Mouse (Mus musculus) mesoderm, embryonic 11.5 days (tissue): ENCODE measurements at regions not wholly inside any gene's neighbourhood (a gene's known extent, or its start where the extent isn't known, plus 50 kb on each side); places are given as distances from the start of the nearest gene placed in this dataset.

Source experiments
- DNase-seq: peaks from one replicate; pipeline ENCODE4 v3.0.0-alpha.2; 2012; ENCODE audit warnings: low read depth, low spot score

DNA sequence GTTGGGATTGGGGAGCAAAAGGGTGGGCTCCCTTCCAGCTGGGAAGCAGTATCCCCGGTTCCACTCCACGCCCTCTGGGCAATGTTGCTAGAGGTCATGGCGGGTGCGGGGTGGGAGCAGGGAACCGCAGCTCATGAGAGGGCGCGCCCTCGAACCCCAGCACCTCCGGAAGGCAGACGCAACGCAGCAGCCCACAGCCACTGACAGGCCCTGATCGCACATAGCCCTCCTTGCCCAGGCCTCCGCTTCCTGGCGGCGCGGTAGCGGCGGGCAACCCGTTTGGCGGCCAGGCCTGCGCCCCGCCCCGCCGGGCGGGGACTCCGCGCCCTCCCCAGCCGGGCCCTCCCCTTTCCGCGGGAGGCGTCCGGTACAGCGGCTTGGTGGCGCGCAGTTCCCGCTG lies 464.4 kb upstream of the Gm21863 start:
- DNase-seq, result peak; percentile 15
